In the genomic region with DNA sequence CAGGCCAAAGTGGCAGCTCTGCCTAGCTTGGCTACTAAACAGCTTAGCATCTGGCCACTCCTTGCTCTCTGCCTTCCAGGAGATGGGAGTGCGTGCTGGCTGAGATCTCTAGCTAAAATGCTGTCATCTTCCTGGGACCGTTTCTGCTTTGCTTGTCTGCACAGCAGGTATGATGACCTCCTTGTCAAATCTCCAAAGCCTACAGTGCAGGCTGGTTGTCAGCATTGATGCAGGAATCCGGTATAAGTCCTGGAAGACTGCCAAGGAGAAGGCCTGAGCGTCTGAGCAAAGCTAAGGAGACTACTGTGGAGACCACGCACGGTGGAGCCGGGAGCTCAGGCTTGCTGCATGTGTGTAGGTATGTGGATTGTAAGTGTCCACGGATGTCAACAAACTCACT, we compare ENCODE assay signal across 8 mouse cellular contexts. TPM values are rescaled to one million over a fixed set of nuclear protein-coding genes. Genes with fewer than 3 reads are reported as not detected.
DNase-seq lines count a peak whose midpoint lies in the region; ATAC-seq and TF ChIP-seq lines count a peak whose summit lies in the region.

A gene (plus strand): TSS at position 173 of the 400 bp plus-strand sequence.

- no peak within 1 kb of the TSS for H3K4me2 ChIP-seq in heart, embryonic 11.5 days
- H3K4me2 ChIP-seq in CH12.LX (ENCODE audit: insufficient read depth, low read depth, poor library complexity, severe bottlenecking): no peak within 1 kb of the TSS
- no peak within 1 kb of the TSS for H3K4me2 ChIP-seq in embryonic facial prominence, embryonic 13.5 days
- H3K4me2 ChIP-seq in liver, embryonic 12.5 days: peak within 1 kb of the TSS; percentile 36

- no peak within 1 kb of the TSS for H3K27ac ChIP-seq in heart, embryonic 11.5 days (ENCODE audit: low read depth, low read length)
- H3K27ac ChIP-seq in CH12.LX (ENCODE audit: insufficient read depth, low read depth): no peak within 1 kb of the TSS
- no peak within 1 kb of the TSS for H3K27ac ChIP-seq in embryonic facial prominence, embryonic 13.5 days
- H3K27ac ChIP-seq in liver, embryonic 12.5 days: peak within 1 kb of the TSS; percentile 82

- WGBS in heart, embryonic 11.5 days (ENCODE audit: insufficient replicate concordance): 69% methylated on average over 8 of the region's 8 CpGs
- WGBS in embryonic facial prominence, embryonic 13.5 days: 72% methylated on average over 8 of the region's 8 CpGs
- 75% methylated on average over 8 of the region's 8 CpGs for WGBS in liver, embryonic 12.5 days (ENCODE audit: insufficient replicate concordance)

- TF ChIP-seq CTCF in CH12.LX (conservative IDR thresholded peaks at IDR 0.05 in 1 of 2, IDR thresholded peaks at IDR 0.05 in 1 of 2; ENCODE audit: low read depth in 2 of 2, low read length in 2 of 2): no peak

- no peak for TF ChIP-seq POLR2A in CH12.LX (IDR thresholded peaks at IDR 0.05; ENCODE audit: low read depth, low read length)

- no peak within 1 kb of the TSS for H3K9ac ChIP-seq in heart, embryonic 11.5 days (ENCODE audit: low read depth, low read length)
- no peak within 1 kb of the TSS for H3K9ac ChIP-seq in CH12.LX (ENCODE audit: insufficient read depth, low read depth)
- H3K9ac ChIP-seq in embryonic facial prominence, embryonic 13.5 days: no peak within 1 kb of the TSS
- H3K9ac ChIP-seq in liver, embryonic 12.5 days: no peak within 1 kb of the TSS

- TF ChIP-seq EP300 in CH12.LX (IDR thresholded peaks at IDR 0.05; ENCODE audit: low read length): no peak

- no peak within 1 kb of the TSS for H3K4me3 ChIP-seq in heart, embryonic 11.5 days (ENCODE audit: low read depth, low read length)
- no peak within 1 kb of the TSS for H3K4me3 ChIP-seq in CH12.LX (replicated peaks in 1 of 3; ENCODE audit: low read depth in 2 of 3, low read length in 2 of 3, poor library complexity in 1 of 3)
- H3K4me3 ChIP-seq in embryonic facial prominence, embryonic 13.5 days: no peak within 1 kb of the TSS
- H3K4me3 ChIP-seq in liver, embryonic 12.5 days: no peak within 1 kb of the TSS

- in situ Hi-C loops in CH12.LX (cut with MboI; ENCODE audit: low pct_ligation_motif_present, low pct_unique_long_range_greater_than_20kb, low sequenced_read_pairs): no loop called here

- TF ChIP-seq RAD21 in CH12.LX (IDR thresholded peaks at IDR 0.05; ENCODE audit: low read depth, low read length): no peak

- H3K79me2 ChIP-seq in CH12.LX (replicated peaks; ENCODE audit: control insufficient read depth, extremely low read depth, insufficient read depth, poor library complexity, severe bottlenecking): no peaks in the 10 kb centered on the region

- no peaks in the 10 kb centered on the region for H3K4me1 ChIP-seq in heart, embryonic 11.5 days (ENCODE audit: control insufficient read depth, insufficient read depth, low read length)
- peaks cover 0 to 8% of the 10 kb centered on the region in 2 experiments; a peak in 2 of 4 replicates for H3K4me1 ChIP-seq in CH12.LX (ENCODE audit: control insufficient read depth in 1 of 2, insufficient read depth in 2 of 2)
- H3K4me1 ChIP-seq in embryonic facial prominence, embryonic 13.5 days: no peaks in the 10 kb centered on the region
- H3K4me1 ChIP-seq in liver, embryonic 12.5 days: peaks cover 30% of the 10 kb centered on the region

- no peaks in the 10 kb centered on the region for H3K9me3 ChIP-seq in heart, embryonic 11.5 days (replicated peaks; ENCODE audit: control insufficient read depth, low read length)
- no peaks in the 10 kb centered on the region for H3K9me3 ChIP-seq in CH12.LX (replicated peaks; ENCODE audit: low read length)
- H3K9me3 ChIP-seq in embryonic facial prominence, embryonic 13.5 days: no peaks in the 10 kb centered on the region
- no peaks in the 10 kb centered on the region for H3K9me3 ChIP-seq in liver, embryonic 12.5 days (replicated peaks)

- dilution Hi-C loops in CH12.LX (cut with MboI; ENCODE audit: extremely low pct_ligation_motif_present, extremely low pct_unique_long_range_greater_than_20kb, low sequenced_read_pairs): no loop called here

- no peak for DNase-seq in heart, postnatal 4 days
- DNase-seq in CH12.LX (ENCODE audit: extremely low read depth): no peak
- DNase-seq in right cerebral cortex, postnatal 36 days (ENCODE audit: low spot score in 2 of 2): no peak
- DNase-seq in spleen, postnatal 14 days (ENCODE audit: low spot score in 2 of 2): no peak
- DNase-seq in right cerebral cortex, postnatal 25 days: no peak

- no peak for ATAC-seq in heart, embryonic 11.5 days (replicated peaks; ENCODE audit: insufficient number of reproducible peaks, low FRiP score, low TSS enrichment)
- ATAC-seq in embryonic facial prominence, embryonic 13.5 days (ENCODE audit: insufficient number of reproducible peaks, insufficient read depth, low FRiP score, low TSS enrichment, low read depth): no peak
- no peak for ATAC-seq in liver, embryonic 12.5 days

- no peaks in the 10 kb centered on the region for H3K27me3 ChIP-seq in heart, embryonic 11.5 days (ENCODE audit: control insufficient read depth, insufficient read depth, low read length)
- no peaks in the 10 kb centered on the region for H3K27me3 ChIP-seq in CH12.LX (replicated peaks)
- H3K27me3 ChIP-seq in embryonic facial prominence, embryonic 13.5 days: no peaks in the 10 kb centered on the region
- H3K27me3 ChIP-seq in liver, embryonic 12.5 days (replicated peaks): no peaks in the 10 kb centered on the region

- H3K36me3 ChIP-seq in heart, embryonic 11.5 days (ENCODE audit: control insufficient read depth, insufficient read depth, low read length): 0 out of 2 replicates have a peak, but pooled peaks cover under 1% of the 10 kb centered on the region
- H3K36me3 ChIP-seq in CH12.LX (replicated peaks in 1 of 2; ENCODE audit: control insufficient read depth in 1 of 2, insufficient read depth in 1 of 2, low read length in 1 of 2): peaks cover 0 to 7% of the 10 kb centered on the region in 2 experiments
- peaks cover 5% of the 10 kb centered on the region; the same call in 1 of the 2 replicates for H3K36me3 ChIP-seq in embryonic facial prominence, embryonic 13.5 days
- peaks cover 3% of the 10 kb centered on the region for H3K36me3 ChIP-seq in liver, embryonic 12.5 days

TF ChIP-seq in CH12.LX, 34 proteins besides CTCF, POLR2A, EP300 and RAD21:
- no peak for TF ChIP-seq MAZ (IDR thresholded peaks at IDR 0.05; ENCODE audit: low read depth, low read length)
- TF ChIP-seq MXI1 (IDR thresholded peaks at IDR 0.05; ENCODE audit: low read depth, low read length): no peak
- no peak for TF ChIP-seq BHLHE40 (IDR thresholded peaks at IDR 0.05; ENCODE audit: low read depth, low read length)
- no peak for TF ChIP-seq NELFE (IDR thresholded peaks at IDR 0.05; ENCODE audit: low read depth, low read length)
- no peak for TF ChIP-seq ZNF384 (IDR thresholded peaks at IDR 0.05; ENCODE audit: low read depth, low read length)
TF ChIP-seq in CH12.LX: peak in this region for 0.

RNA-seq across cellular contexts. Expression of the gene that starts here (rescaled TPM):
- 10.5 and 10.9 TPM in 2 replicates for polyA plus RNA-seq in heart, embryonic 11.5 days (2014; fragmentation: Nextera tagmentation; extraction: Ambion mirVana)
- total RNA-seq in heart, postnatal 4 days (2021): 1 to 10 TPM; 8.4 to 9.7 TPM
- total RNA-seq in CH12.LX (2012; rRNA removed) (14.3 and 14.8 TPM in 2 replicates), CH12.LX (2014; rRNA removed) (18.9 and 21.0 TPM in 2 replicates)
- polyA plus RNA-seq in CH12.LX (2012; ENCODE audit: insufficient read length, low read depth): 14.3 and 17.2 TPM in 2 replicates
- 19.2 and 20.0 TPM in 2 replicates for polyA plus RNA-seq in embryonic facial prominence, embryonic 13.5 days (2015; fragmentation: Nextera tagmentation; extraction: Ambion mirVana)
- 11.9 and 12.6 TPM in 2 replicates for polyA plus RNA-seq in liver, embryonic 12.5 days (2016; fragmentation: Nextera tagmentation; extraction: Ambion mirVana)
